Mouse (Mus musculus) induced T-regulatory cell, adult 2 months (primary cell): ENCODE results near the gene Prim1.
A peak's percentile ranks its signal among the peaks of the same experiment; 100 is the strongest.

Experiments
- DNase-seq: peaks from one replicate; pipeline ENCODE4 v3.0.0-alpha.2; 2012; ENCODE audit warnings: low read depth

Prim1 gene

DNA sequence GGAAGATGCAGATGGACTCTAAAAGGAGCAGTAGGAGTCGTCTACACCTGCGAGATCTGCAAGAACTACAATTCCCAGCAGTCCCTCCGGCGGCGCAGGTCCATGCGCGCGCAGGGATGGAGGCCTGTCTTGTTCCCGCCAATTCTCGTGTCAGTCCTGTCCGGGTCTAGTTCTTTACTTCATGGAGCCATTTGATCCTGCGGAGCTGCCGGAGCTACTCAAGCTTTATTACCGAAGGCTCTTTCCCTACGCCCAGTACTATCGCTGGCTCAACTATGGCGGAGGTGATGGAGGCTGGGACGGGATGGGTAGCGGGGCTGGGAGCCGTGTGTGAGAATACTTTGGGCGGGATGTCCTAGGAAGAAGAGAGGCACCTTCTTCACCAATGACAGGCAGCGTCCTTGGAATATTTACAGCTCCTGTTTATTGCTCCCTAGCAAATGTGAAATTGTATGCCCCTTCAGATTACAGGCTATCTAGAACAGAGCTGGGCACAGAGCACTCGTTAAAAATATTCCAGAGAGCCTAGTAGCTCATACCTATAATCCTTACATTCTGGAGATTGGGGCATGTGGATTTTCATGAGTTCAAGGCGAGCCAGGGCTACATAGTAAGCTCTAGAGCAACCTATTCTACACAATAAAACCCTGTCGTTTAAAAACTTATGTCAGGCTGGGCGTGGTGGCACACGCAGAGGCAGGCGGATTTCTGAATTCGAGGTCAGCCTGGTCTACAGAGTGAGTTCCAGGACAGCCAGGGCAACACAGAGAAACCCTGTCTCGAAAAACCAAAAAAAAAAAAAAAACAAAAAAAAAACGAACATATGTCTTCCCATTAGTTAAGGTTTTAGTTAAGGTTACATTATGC is at the start of gene Prim1:
TSS of gene Prim1 (plus strand) at position 101 of the 867 bp plus-strand sequence.
- peak; percentile 89 for DNase-seq

DNA sequence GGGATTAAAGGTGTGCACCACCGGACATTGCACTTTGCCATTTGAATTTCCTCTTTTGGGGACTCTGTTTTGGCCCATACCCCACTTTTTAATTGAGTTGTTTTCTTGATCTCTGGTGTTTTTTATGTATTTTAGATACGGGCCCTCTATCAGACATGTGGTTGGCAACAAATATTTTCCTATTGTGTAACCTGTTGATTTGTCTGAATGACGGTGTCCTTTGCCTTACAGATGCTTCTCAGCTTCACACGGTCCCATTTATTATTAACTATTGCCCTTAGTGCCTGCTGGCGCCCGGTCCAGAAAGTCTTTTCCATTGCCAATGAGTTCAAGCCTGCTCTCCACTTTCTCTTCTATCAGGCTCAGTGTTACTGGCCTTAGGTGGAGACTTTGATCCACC is 48.5 kb upstream of the Prim1 start:
- DNase-seq = no peak

DNA sequence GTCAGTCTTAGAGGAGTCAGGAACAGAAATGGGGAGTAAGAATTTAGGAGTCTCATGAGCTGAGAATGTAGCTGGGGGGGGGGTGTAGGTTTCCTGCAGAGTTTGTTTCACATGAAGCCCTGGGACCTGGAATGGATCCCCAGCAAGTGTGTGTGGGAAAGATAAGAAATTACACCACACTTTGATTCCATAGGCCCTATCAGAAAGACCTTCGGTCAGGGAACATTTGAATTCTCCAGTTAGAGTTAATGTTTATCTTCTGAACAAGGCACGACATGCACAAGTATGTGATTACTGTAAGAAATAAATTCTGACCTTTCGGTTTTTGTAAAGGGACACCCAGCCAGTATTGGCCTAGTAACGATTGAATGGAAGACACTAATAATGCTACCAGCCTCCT is 45.1 kb upstream of the Prim1 start:
- no peak for DNase-seq

DNA sequence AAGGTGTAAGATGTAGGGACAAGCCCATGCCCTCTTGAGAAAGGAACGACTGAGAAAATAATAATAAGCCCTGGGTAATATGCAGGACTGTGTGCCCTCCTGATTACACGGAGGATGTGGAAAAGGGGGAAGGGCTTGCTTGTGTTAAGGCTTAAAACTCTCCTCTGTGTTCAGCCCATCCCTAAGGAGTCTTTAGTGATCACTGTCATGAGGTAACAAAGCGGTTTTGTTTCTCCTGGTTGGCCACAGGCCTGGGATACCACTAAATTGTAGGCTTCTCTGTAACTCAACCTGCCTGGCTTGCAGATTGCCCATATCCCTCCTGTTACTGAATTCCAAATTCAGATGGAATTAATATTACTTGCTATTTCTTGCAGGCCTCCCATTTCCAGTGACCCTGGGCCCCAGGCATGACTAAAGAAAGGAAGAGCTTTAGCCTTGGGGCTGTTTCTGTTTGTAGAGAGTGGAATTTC is 44.6 kb upstream of the Prim1 start:
- DNase-seq = no peak

DNA sequence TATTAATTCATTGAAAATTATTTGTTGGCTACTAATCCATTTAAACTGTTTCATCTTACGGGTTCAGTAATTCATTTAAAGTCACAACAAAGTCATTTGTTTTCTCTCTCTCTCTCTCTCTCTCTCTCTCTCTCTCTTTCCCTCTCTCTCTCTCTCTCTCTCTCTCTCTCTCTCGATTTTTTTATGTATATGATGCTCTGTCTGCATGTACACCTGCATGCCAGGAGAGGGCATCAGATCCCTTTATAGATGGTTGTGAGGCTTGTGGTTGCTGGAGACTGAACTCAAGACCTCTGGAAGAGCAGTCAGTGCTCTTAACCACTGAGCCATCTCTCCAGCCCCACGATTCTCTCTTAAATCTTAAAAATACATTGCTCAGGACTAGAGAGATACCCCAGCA is 43.8 kb upstream of the Prim1 start:
- DNase-seq = peak; percentile 21

DNA sequence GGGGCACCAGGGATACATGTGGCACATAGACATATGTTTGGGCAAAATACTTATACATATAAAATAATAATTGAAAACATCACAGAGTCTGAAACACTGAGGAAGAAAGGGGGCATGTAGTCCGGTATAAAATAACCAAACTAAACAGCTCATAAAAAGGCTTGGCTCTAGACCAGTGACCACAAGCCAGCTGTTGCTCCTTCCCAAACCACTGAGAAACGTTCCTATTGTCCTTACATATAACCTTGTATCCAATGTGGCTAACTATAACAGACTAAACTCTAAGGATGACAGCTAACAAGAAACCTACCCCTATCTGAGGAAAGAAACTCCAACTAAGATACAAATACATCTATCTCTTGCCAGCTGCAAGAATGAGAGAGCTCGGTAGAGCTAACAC is 40.9 kb upstream of the Prim1 start:
- no peak for DNase-seq

DNA sequence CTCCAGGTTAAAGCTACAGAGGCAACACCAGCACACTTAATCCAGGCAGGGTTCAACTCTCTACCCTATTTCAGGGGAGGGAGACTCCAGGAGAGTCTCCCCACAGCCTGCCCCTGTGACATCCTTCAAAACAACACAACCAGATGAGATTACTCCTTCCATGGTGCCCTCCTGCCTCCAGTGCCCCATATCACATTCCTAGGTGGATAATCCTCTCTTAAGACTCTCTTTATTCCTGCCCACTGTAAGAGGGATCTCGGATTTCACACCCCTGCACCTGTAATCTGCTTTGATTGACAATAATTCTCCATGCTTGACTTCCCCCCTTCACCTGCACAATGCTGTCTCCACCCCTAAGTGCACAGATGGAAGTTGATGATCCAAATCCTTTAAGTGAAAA is 39.5 kb upstream of the Prim1 start:
- no peak for DNase-seq

DNA sequence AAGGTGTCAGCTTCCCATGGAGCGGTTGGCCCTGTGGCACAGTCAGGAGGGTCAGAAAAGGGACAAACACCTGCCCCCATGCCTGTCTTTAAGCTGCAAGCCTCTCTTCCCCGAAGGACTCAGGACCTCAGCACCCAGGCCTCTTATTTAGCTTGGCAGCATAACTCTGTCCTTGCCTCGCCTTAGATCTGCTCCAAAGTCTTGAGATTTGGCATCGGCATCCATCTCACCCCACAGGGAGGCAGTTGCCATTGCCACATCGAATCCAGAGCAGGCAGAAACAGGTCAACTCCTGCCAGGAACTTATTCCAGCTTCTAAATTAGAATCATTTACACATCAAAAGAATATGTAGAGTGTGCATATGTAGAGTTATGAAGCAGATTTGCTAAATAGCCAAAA is 30.3 kb upstream of the Prim1 start:
- DNase-seq = no peak

DNA sequence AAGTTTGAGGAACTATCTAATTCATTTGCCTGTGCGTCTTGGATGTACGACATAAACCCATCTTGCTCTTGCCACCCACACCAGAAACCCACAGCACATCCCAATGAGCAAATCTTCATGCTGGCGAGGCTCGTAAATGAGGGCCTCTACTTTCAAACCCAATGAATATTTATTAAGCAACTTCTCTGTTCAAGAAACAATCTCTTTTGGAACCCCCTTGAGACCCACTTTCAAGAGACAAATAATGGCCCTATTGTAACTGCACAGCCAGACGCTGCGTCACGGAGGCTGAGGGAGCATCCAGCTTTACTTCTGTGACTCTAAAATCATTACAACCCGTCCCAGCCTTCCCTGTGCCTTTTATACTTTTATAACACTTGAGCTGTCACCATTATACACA is 29.4 kb upstream of the Prim1 start:
- DNase-seq = no peak

DNA sequence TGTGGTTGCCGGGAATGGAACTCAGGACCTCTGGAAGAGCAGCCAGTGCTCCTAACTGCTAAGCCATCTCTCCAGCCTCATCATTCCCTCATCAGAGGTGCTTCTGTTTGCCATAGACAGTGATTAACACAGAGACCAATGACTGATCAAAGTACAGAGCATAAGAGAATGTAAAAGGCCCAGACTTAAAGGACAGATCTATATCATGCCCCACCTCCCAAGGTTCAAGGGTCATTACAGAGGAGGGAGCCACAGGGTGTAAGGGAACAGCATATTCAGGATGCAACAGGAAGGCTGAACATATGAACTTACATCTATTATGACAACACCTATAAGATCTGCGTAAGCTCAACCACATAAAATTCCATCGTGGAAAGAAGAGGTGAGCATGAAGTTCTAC is 18.3 kb upstream of the Prim1 start:
- DNase-seq = no peak

DNA sequence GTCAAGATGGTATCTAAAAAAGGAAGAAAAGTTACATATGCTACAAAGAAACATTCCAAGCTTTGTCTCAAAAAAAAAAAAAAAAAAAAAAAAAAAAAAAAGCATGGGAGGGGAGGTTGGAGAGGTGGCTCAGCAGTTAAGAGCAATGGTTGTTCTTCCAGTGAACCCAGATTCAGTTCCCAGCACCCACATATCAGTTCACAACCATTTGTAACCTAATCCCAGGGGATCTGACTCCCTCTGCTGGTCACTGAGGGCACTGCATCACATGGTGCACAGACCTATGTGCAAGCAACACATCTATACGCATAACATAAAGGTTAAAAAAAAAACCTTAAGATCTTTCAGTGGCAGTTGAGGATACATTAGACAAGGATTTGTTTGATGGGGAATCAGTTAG is 16.7 kb upstream of the Prim1 start:
- DNase-seq = peak; percentile 43

DNA sequence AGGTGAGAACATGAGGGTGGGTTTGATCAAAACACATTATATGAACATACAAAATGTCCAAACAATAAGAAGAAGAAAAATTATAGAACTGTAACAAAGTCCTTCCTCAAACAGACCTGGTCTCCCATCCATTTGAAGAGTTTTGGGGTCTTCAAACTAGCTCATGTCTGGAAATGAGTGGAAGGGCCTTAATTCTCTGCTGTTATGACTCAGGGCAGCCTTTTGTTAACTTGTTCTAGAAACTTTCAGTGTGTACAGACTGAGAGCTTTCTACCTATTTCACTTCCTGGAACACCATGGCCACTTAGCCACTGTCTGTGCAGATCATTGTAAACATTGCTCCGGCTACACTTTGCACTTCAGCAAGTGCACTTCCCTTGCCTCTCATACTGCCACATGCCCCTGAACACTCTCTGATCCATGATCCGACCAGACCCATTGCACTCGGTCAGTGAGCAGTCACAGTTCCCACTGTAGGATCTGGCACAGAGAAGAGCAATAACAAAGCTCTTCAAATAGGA is 11.6 kb upstream of the Prim1 start:
- DNase-seq = no peak

DNA sequence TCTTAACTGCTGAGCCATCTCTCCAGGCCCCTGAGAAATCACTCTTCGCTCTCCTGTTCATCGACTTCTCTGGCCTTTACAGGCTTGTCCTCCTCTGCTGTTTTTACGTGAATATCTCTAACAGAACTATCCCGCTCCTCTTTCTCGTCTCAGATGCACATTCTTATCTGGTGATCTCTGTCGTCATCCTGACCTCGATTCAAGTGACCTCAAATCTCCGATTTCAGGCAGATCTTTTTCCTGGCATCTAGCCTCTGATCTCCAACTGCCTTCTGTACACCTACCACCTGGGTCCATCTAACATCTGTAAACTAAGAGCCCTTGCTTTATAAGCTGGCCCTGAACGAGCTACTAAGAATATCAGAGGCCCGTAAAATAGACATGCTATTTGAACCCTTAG is 10.1 kb upstream of the Prim1 start:
- peak; percentile 22 for DNase-seq

DNA sequence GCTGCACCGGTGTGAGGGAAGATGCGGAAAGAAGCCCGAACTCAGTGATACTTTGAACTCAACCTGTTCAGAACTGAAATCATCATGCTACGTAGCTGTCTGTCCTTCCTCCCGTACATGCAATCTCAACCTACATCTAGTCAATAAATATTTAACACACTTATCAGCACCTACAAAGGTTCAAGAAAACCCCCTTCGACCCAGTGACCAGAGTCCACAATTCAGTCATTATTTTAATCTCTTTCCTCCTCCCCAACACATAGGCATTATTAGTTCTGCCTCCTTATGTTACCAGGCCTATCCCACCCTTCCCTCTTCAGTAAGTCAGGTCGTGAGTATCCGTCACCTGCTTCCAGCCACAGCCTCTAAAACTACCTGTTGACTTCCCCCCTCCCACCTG is 9.5 kb upstream of the Prim1 start:
- no peak for DNase-seq

DNA sequence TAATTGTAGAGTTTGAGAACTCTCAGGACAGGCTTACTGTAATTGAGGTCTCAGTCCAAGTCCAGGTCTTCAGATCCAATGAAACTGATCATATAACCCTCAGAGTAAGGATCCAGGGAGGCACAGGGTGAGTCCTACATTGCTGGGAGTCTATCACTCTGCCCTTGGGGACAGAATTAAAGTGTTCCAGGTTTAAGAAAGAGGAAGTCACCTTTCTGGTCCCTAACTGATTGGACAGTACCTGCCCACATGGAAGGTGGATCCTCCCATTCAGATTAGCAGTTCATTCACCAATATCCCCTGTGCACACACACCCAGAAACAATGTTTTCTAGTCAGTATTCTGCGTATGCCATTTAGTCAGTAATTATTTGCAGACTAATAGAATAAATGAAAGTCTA is 7.5 kb upstream of the Prim1 start, which contains the start of gene Hsd17b6:
TSS of gene Hsd17b6 (minus strand) at position 166 of the 400 bp plus-strand sequence.
- DNase-seq = no peak

DNA sequence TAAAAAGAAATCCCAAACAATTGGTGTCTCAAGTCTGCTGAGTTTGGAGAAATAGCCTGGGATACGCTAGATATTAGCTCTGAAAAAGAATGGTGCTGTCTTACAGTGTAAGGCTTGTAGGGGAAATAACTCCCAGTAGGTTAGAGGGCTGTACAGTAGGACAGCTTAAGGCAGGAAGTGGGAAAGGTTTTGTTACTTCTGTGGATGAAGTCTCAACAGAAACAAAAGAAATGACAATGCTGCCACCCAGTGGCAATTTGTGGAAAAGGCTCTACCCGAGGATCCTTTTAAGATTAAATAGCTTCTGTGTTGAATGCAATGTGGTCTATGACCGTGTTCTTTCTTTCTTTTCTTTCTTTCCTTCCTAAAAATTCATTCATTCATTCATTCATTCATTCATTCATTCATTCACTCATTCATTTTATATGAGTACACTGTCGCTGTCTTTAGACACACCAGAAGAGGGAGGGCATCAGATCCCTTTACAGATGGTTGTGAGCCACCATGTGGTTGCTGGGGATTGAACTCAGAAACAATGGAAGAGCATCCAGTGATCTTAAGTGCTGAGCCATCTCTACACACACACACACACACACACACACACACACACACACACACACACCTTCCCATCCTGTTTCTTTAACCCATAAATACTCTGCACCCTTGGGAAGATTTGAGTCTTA is 6.6 kb upstream of the Prim1 start:
- DNase-seq = peak; percentile 91

DNA sequence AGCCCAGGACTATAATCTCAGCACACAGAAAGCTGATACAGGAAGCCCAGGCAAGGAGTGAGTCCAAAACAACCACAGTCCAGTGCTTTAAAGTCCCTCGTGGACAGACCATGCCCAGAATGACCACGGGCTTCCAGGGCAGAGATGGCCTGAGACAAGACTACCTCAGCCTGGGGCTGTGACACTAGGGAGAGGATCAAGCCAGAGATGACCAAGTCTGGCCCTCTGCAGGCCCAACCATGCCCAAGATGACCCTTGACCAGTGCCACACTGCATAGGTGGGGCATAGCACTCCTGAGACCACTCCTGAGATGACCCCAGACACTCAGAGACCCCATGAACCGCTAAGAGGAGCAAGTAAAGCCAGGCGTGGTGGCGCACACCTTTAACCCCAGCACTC is 5.2 kb upstream of the Prim1 start:
- DNase-seq = no peak

DNA sequence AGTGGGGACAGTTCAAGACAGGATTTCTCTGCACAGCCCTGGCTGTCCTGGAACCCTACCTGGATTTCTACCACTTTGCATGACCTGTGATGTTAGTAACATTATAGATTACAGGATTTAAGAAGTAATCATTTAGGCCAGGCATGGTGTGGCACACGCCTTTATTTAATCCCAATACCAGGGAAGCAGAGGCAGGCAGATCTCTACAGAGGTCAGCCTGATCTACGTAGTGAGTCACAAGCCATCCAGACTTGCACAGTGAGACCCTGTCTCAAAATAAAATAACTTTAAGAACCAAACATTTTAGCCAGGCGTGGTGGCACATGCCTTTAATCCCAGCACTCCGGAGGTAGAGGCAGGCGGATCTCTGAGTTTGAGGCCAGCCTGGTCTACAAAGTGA is 7.2 kb downstream of the Prim1 start:
- DNase-seq = no peak

DNA sequence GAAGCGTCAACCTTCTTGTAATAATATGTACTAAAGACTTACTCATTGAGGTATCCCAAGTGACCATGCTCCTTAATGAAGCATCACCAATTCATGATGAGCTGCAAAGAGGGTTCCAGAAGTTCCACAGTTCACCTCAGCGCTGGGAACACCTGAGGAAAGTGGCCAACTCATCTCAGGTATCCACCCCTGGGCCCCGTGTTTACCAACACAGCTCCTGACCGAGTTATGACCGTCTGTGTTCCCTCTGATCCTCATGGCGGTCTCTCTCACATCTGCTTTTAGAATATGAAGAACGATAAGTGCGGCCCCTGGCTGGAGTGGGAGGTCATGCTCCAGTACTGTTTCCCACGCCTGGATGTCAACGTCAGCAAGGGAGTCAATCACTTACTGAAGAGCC is 8.5 kb downstream of the Prim1 start:
- DNase-seq = no peak

DNA sequence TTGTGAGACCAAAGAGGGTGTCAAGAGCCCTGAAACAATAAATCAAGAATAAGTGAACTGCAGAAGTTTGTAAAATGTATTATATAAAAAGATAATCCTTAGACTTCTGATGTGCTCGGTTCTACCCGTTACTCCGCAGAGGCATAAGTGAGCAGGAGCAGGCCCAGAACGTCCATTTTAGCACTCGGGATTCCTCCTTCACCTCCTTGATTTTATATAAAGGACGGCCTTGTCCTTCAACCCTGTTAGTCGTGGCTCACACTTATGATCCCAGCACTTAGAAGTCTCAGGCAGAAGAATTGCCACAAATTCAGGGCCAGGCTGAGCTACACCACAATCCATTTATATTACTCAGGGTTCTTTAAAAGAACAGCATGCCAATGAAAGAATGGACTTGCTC is 15.0 kb downstream of the Prim1 start:
- no peak for DNase-seq

DNA sequence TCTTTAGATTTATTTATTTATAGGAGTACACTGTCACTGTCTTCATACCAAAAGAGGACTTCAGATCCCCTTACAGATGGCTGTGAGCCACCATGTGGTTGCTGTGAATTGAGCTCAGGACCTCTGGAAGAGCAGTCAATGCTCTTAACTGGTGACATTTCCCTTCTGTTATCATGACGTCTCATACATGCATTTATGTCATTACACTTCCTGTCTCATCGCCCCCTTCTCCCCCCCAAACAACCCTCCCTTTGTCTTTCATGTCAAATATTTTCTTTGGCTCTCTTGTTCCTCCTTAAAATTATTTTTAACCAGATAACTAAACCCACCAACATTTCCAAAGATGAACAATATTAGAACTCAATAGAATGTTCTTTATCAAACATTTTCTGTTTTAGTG is 15.9 kb downstream of the Prim1 start:
- DNase-seq = no peak

DNA sequence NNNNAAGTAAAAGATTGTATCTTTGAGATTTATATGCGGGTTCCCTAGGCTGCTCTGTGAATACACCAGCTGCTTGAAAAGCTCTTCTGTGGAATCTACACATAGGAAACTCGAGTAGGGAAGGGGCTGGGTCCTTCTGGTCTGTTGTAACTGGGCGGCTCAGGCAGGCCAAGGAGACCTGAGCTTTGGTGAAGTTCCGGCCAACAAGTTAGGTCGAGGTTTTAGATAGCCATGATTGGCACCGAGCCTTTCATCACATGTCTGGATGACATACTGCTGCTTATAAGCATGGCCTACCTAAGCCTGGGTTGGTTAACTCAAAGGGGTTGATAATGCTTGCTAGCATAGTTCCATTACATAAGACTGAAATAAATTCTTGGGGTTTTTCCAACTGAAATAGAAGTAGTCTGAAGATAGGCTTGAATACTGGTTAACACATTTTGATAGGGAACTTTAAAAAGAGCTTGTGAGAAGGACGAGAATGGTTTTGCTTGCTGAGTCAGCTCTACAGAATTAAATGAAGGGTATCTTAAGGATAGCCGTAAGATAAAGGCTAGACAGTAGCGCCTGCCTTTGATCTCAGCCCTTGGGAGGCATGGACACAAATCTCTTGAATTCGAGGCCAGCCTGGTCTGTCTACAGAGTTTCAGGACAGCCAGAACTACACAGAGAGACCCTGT is 21.9 kb downstream of the Prim1 start:
- peak; percentile 74 for DNase-seq

DNA sequence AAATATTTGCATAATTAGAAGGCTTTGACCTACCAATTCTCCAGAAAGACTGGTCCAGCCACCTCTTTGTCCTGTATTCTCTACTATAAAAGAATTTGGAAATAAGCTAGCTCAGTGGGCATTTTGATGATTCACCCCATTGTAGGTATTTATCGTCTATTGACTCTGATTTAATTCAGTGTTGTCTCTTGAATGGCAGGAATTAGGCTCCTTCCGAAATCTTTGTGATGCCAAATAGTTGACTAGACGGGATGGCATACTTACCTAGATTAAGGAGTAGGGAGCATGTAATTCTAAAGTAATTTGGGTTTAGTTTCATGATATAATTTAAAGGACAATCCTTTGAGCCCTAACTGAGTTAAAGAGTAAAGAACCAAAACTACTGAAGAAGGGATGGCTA is 23.0 kb downstream of the Prim1 start:
- DNase-seq = no peak
